Mouse (Mus musculus) heart, postnatal 25 days (tissue): Measurements from ENCODE around the gene Catsperz. TPM values are rescaled to one million over a fixed set of nuclear protein-coding genes. Genes with fewer than 3 reads are reported as not detected.

ENCODE experiments used
- DNase-seq: peaks from one replicate; pipeline ENCODE4 v3.0.0; 2022; ENCODE audit warnings: low spot score
- intact Hi-C: fragments of 180-260 bp; cut with DNase I; formaldehyde crosslinking; loops from one replicate; pipeline ENCODE4 v1.15.1; 2025
- total RNA-seq, 2 experiments: library from RNA; stranded (reverse); gene quantifications; 2 replicates each; pipeline ENCODE4 v1.2.3; 2021

The Catsperz gene
- total RNA-seq, 2 experiments from 2014 or later: not detected

DNA sequence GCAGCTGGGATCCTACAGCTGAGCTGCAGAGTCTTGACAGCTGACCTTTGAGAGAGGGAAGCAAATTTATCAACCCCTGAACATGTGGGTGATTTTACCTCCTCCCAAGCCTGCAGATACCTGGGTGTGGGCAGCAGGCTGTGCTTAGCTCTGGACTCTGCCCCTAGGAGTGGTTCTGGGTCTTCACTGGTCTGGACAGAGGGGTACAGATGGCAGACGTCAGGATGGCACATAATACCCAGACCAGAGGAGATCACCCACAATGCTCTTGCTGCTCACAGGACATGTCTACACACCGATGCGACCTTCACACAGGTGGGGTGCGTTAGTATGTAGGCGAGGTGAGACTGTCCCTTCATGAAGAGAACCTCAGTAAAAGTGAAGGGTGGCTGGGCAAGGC, 24.4 kb upstream of the Catsperz start:
- intact Hi-C loops: loop anchor here (5.0 kb wide), 1 partner anchor 702 kb away; no protein-coding TSS in a partner anchor
- DNase-seq: no peak

- intact Hi-C loops: loop anchor here (5.0 kb wide), 1 partner anchor 701 kb away; no protein-coding TSS in a partner anchor
These were observed 23.0 kb upstream of the Catsperz start for GRCm38 (mm10) chr19:6948186-6948585.

GRCm38 (mm10) chr19:6947742-6948141, 22.6 kb upstream of the Catsperz start:
- intact Hi-C loops: loop anchor here (5.0 kb wide), 1 partner anchor 700 kb away; no protein-coding TSS in a partner anchor
- no peak for DNase-seq

More at GRCm38 (mm10) chr19:6948186-6948585, 23.0 kb upstream of the Catsperz start:
- DNase-seq: no peak

DNA sequence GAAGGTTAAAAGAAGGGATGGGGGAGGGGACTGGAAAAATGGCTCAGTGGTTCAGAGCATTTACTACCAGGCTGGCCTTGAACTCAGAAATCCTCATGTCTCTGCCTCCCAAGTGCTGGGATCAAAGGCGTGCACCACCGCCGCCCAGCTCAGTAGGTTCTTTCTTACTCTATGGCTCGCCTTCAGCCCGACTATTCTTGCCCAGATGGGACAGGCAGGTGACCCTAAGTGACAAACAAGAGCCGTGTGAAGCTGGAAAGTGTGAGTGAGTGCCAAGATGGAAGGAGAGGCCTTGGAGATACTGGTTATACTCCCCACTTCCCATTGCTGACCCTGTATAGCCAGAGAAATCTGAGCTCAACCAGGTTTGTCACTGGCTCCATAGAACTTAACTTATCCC, 18.5 kb upstream of the Catsperz start:
- intact Hi-C loops: no loop called here
- no peak for DNase-seq

DNA sequence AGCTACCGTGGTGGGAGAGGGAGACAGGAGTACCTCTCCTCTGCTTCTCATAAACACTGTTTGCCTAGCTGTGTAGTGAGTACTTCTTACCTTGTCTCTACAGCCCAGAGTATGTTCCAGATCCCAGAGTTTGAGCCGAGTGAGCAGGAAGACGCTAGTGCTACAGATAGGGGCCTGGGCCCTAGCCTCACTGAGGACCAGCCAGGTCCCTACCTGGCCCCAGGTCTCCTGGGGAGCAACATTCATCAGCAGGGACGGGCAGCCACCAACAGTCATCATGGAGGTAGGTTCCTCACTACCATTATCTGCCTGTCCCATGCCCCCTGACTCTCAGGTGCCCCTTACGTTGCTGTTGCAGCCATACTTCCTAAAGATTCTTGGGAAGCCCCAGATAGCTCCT, 17.6 kb upstream of the Catsperz start:
- intact Hi-C loops: no loop called here
- DNase-seq: no peak

GRCm38 (mm10) chr19:6942249-6942691, 17.1 kb upstream of the Catsperz start, which contains the start of gene Gpr137:
Gene Gpr137 (minus strand): TSS chr19:6942480.
- intact Hi-C loops: no loop called here
- peak; percentile 96 for DNase-seq

DNA sequence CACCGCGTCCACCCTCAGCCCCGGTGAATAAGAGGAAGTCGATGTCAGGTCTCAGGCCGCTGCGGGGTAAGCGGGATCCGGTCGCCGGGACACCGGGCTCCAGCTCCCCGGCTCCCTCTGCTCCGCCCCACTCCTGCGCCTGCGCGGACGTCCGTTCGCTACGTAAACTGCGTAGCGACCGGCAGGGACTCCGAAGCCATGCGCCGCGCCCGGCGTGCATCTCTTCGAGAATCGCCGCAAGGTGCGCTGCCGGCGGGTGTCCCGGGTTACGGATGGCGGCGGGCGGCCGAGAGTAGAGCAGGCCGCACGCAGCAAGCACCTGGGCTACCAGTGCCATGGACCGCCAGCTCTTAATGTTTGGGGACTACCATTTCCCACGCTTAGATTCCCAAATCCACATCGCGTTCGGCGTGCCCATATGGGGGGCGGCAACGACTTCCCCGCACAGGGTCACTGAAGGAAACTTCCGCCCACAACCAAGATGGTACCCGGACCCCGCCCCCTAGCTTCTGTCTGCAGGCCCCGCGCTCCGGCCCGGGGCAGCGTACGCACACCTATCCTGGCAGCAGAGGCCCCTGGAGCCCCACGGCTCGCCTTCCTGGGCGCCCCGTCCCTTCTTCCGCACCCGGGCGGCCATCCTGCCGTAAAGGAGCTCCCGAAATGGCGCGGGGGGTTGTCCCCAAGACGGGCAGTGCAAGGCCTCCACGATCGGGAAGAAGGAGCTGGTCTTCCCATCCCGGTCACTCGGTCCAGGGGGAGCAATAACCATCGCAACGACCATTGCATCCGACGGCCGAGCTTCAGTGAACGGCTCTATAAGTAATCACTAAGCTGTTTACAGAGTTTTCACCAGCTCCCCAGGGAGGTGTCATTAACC, 16.4 kb upstream of the Catsperz start, which contains the start of gene Bad:
Gene Bad, plus strand, starts transcription at position 490 of the 877 bp plus-strand sequence.
- intact Hi-C loops: loop anchor here (1.0 kb wide), 1 partner anchor 10 kb away; no protein-coding TSS in a partner anchor
- DNase-seq: peak; percentile 85

DNA sequence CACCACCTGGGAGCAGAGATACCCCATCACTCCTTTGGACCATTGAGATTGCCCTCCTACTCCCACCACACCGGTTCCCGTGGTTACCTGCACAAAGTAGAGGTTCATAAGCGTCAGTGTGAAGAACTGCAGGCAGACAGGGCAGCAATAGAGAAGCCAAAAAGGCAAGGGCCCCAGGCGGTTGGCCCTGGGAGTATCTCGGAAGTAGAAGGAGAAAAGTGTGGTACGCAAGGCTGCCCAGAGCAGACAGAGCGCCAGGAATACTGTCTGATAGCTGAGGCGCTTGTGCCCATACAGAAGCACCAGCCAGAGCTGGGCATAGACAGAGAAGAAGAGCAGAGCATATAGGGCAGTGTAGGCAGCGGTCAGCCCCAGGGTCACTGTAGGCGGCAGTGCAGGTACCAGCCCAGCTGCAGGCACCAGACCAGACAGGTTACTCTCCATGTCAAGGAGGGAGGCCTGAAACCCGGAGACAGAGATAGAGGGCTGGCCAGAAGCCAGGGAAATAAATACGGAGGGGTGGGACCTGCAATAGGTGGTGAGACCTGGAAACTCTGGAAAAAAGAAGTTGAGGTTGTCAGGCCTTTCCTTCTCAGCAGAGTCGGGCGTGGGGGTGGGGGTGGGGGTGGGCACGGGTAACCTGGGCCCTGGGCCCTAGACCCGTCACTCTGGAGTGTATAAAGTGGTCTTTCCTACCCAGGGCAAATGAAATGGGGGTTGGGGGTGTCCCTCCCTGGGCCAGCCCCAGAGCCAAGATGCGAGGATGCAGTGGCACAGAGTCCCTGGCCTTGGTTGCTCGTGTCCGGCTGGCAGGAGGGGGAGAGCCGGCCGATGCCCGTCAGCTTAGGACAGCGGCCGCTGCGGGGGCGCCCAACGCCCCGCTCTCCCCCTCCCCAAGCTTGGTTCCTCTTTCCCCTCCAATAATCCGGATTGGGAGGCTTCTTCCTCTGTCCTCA, 15.5 kb upstream of the Catsperz start:
- DNase-seq: no peak
- intact Hi-C loops: loop anchor here (1.0 kb wide), 1 partner anchor 11 kb away; no protein-coding TSS in a partner anchor

- intact Hi-C loops: no loop called here
- no peak for DNase-seq
These were observed 14.2 kb upstream of the Catsperz start for GRCm38 (mm10) chr19:6939106-6940002.

GRCm38 (mm10) chr19:6937541-6938465, 12.6 kb upstream of the Catsperz start:
- DNase-seq: no peak
- intact Hi-C loops: no loop called here

GRCm38 (mm10) chr19:6936299-6936698, 11.1 kb upstream of the Catsperz start:
- DNase-seq: no peak
- intact Hi-C loops: no loop called here

GRCm38 (mm10) chr19:6934195-6934977, 9.2 kb upstream of the Catsperz start, which contains the start of gene Kcnk4:
Gene Kcnk4 (minus strand): TSS chr19:6934515.
- intact Hi-C loops: no loop called here

GRCm38 (mm10) chr19:6933436-6934194, 8.4 kb upstream of the Catsperz start:
- DNase-seq: no peak

More at GRCm38 (mm10) chr19:6934195-6934977, 9.2 kb upstream of the Catsperz start, which contains the start of gene Kcnk4:
- no peak for DNase-seq

GRCm38 (mm10) chr19:6933102-6933435, 7.9 kb upstream of the Catsperz start:
- intact Hi-C loops: no loop called here
- DNase-seq: no peak

More at GRCm38 (mm10) chr19:6933436-6934194, 8.4 kb upstream of the Catsperz start:
- intact Hi-C loops: no loop called here

DNA sequence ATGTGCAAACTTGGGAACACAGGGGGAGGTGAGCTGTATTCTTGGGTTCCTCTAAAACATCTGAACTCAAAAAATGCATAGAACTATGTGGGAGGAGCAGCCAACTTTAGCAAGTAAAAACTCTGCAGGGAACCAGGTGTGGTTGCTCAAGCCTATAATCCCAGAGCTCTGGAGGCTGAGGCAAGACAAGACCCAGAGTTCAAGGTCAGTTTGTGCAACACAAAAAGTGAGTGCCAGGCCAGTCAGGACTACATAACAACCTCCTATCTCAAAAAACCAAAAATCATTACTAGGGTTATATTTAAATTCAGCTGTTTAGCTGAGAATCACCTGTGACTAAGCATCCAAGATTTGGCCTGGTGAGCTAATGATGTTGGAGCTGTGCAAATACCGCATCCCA, 6.8 kb upstream of the Catsperz start:
- no peak for DNase-seq

GRCm38 (mm10) chr19:6931002-6931401, 5.8 kb upstream of the Catsperz start:
- DNase-seq: no peak
- intact Hi-C loops: no loop called here

More for the DNA sequence above, 6.8 kb upstream of the Catsperz start:
- intact Hi-C loops: no loop called here
